Mouse (Mus musculus): ENCODE measurements around the gene Erich6b. TPM values are rescaled to one million over a fixed set of nuclear protein-coding genes. Genes with fewer than 3 reads are reported as not detected.

Gene Erich6b
- polyA plus RNA-seq (2015; fragmentation: Nextera tagmentation; extraction: Ambion mirVana) = not detected in 2 replicates

GRCm38 (mm10) chr14:75642080-75642479 lies at the start of gene Erich6b:
Erich6b (plus strand) TSS chr14:75642259.

GRCm38 (mm10) chr14:75592978-75593377 lies 49.1 kb upstream of the Erich6b start, which contains the start of gene Spert:
Spert (minus strand) TSS chr14:75593116.

Other genes with a start within 250 kb of the Erich6b start
- 0.06 and 0.11 TPM in 2 replicates for gene Siah3, start 186.3 kb upstream of the Erich6b start, polyA plus RNA-seq (2015; fragmentation: Nextera tagmentation; extraction: Ambion mirVana)
- not detected in 2 replicates for gene Spert, start 49.1 kb upstream of the Erich6b start, polyA plus RNA-seq (2015; fragmentation: Nextera tagmentation; extraction: Ambion mirVana)
- gene Cog3, start 112.3 kb downstream of the Erich6b start, polyA plus RNA-seq (2015; fragmentation: Nextera tagmentation; extraction: Ambion mirVana) = 7.1 and 7.3 TPM in 2 replicates
- 1.5 and 1.6 TPM in 2 replicates for gene Slc25a30, start 144.8 kb downstream of the Erich6b start, polyA plus RNA-seq (2015; fragmentation: Nextera tagmentation; extraction: Ambion mirVana)
- gene Tpt1, start 202.8 kb downstream of the Erich6b start, polyA plus RNA-seq (2015; fragmentation: Nextera tagmentation; extraction: Ambion mirVana) = 1,359 and 1,403 TPM in 2 replicates